Mouse (Mus musculus) heart, embryonic 16.5 days (tissue): ENCODE measurements at regions not wholly inside any gene's neighbourhood (a gene's known extent, or its start where the extent isn't known, plus 50 kb on each side); places are given as distances from the start of the nearest gene placed in this dataset.

Experiments
- ATAC-seq: fragments of 200-750 bp; cut with Nextera tagmentation; replicated peaks from 2 replicates; pipeline ENCODE4 v1.8.0; 2017; ENCODE audit warnings: moderate number of reproducible peaks; ENCODE audit not compliant: insufficient read depth, low FRiP score; ENCODE audit errors: extremely low read depth
- H3K27ac ChIP-seq: fragments of 300-500 bp; sonication (generic); 2 replicates; pipeline ENCODE4 v1.5.1; 2014; ENCODE audit warnings: mild to moderate bottlenecking, low read length, control low read depth, moderate library complexity
- H3K27me3 ChIP-seq: fragments of 300-500 bp; sonication (generic); 2 replicates; pipeline ENCODE4 v1.6.1; 2014; ENCODE audit warnings: low read length, mixed read lengths; ENCODE audit not compliant: control insufficient read depth, insufficient read depth
- H3K36me3 ChIP-seq: fragments of 300-500 bp; sonication (generic); 2 replicates; pipeline ENCODE4 v1.6.1; 2014; ENCODE audit not compliant: control insufficient read depth, insufficient read depth
- H3K4me1 ChIP-seq: fragments of 300-500 bp; sonication (generic); 2 replicates; pipeline ENCODE4 v1.6.1; 2014; ENCODE audit warnings: low read length, mixed read lengths; ENCODE audit not compliant: control insufficient read depth, insufficient read depth
- H3K4me2 ChIP-seq: fragments of 300-500 bp; sonication (generic); 2 replicates; pipeline ENCODE4 v1.6.1; 2014; ENCODE audit warnings: low read depth, mild to moderate bottlenecking, control low read depth, low read length
- H3K4me3 ChIP-seq: fragments of 300-500 bp; sonication (generic); 2 replicates; pipeline ENCODE4 v1.5.1; 2014; ENCODE audit warnings: mild to moderate bottlenecking, control low read depth, low read length
- H3K9ac ChIP-seq: fragments of 300-500 bp; sonication (generic); 2 replicates; pipeline ENCODE4 v1.6.1; 2014; ENCODE audit warnings: low read length, control low read depth
- H3K9me3 ChIP-seq: fragments of 300-500 bp; sonication (generic); replicated peaks from 2 replicates; pipeline ENCODE4 v1.6.1; 2016; ENCODE audit warnings: low read length; ENCODE audit not compliant: control insufficient read depth
- WGBS: fragments of 180-500 bp; shearing (Covaris S2); extraction: QIAGEN DNeasy Blood & Tissue Kit; methylation state at CpG from one replicate; pipeline ENCODE4 v1.1.7; 2014; 5-methylcytosine and 5-hydroxymethylcytosine counted together

DNA sequence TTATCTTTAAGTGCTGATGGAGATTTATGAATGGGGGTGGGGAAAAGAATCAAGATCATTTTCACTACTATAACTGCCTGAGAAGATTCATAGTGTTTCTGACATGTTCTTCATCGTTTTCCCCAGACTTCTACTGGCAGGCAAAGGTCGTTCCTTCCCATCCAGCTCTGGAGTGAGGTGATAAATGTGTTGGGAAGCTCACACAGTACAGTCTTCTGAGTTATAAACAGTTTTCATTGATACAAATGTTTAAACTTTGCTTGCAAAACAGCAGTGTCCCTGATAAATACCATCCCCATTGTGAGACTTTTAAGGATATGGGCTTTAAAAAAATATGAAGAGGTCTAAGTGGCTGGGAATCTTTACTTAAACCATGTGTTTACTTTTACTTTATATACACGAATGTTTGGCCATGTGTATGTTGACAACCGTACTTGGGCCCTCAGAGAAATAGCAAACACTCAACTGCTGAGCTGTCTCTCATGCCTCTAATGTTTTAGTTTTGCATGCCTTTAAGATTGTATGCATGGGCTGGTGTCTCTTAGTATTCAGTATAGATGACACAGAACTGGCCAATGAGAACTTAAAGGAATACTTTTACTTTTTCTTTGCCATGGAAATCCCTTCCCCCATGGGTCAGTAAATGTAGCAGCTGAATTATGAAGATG, 189.8 kb upstream of the Rora start:
- H3K27ac ChIP-seq: no peak overlapping the region
- no peaks in the 10 kb centered on the region for H3K4me1 ChIP-seq
- ATAC-seq: no peak
- no peaks in the 10 kb centered on the region for H3K36me3 ChIP-seq
- no peak overlapping the region for H3K9ac ChIP-seq
- no peak overlapping the region for H3K4me2 ChIP-seq
- H3K9me3 ChIP-seq: 0 out of 2 replicates have a peak, but pooled peaks cover 2% of the 10 kb centered on the region
- WGBS: 49% methylated on average over 4 of the region's 4 CpGs
- no peaks in the 10 kb centered on the region for H3K27me3 ChIP-seq
- no peak overlapping the region for H3K4me3 ChIP-seq

DNA sequence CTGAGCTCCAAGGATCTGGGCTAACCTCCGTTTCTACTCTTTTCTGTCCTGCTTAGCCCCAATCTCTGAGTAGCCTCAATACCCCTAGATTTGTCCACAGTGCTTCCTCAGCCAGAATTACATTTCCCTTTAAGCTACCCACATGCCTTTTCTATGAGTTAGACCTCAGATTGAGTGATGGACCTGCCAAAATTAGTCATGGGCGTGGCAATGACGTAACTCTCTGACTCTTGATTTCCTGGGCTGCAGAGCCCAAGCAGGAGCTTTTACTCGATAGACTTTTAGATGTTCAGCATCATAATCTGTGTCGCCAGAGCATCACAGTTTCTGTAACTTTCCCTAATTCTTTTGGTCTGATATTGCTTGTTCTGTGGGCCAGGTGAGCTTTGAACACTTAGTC, 186.9 kb upstream of the Rora start:
- Histone ChIP-seq H3K4me1 (no peaks in the 10 kb centered on the region), H3K9me3 (0 out of 2 replicates have a peak, but pooled peaks cover 2% of the 10 kb centered on the region), H3K4me3 (no peak overlapping the region), H3K27ac (no peak overlapping the region), H3K36me3 (no peaks in the 10 kb centered on the region), H3K4me2 (no peak overlapping the region), H3K9ac (no peak overlapping the region), H3K27me3 (no peaks in the 10 kb centered on the region)
- ATAC-seq: no peak
- 58% methylated on average over 5 of the region's 5 CpGs for WGBS

DNA sequence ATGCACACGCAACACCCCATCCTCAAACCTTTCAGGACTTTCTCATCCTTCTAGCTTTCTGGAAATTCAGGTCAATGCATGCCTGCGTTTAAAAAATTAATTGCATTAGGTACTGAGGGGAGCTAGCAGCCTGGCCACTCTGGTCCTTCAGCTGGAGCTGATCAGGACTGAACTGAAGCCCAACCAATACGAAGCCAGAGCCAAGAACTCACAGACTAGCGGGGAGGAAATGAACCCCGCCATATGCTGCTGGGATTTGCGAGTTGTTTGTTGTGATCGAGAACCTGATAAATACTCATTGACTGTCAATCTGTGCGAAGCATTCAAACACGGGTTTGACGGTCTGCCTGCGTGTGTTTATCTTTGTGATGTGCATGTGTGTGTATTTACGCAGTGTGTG, 177.2 kb upstream of the Rora start:
- Histone ChIP-seq H3K36me3 (no peaks in the 10 kb centered on the region), H3K4me3 (no peak overlapping the region), H3K27ac (no peak overlapping the region), H3K9ac (no peak overlapping the region), H3K27me3 (no peaks in the 10 kb centered on the region), H3K4me1 (peaks cover 5% of the 10 kb centered on the region; the same call in 1 of the 2 replicates), H3K9me3 (no peaks in the 10 kb centered on the region), H3K4me2 (no peak overlapping the region)
- 87% methylated on average over 12 of the region's 12 CpGs for WGBS
- no peak for ATAC-seq

DNA sequence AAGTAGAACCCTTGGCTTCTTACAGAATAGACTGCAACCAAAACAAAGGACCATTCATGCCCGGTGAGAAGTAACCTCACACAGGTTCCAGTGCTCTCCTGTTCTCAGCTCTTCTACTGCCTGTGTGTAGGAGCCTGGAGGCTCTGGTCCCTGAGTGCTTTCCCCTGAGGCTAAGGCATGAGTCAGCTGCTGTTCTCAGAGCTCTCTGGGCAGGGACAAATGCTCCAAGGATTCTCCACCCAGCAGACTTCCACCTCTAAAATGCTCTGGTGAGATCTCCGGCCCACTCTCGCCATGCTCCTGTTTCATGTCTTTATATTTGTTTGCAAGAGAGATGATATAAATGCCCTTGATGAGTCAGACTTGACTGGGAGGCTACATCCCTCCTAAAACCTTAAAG, 176.1 kb upstream of the Rora start:
- no peaks in the 10 kb centered on the region for H3K27me3 ChIP-seq
- H3K4me2 ChIP-seq: no peak overlapping the region
- no peak overlapping the region for H3K4me3 ChIP-seq
- H3K9ac ChIP-seq: no peak overlapping the region
- no peak overlapping the region for H3K27ac ChIP-seq
- no peaks in the 10 kb centered on the region for H3K9me3 ChIP-seq
- ATAC-seq: no peak
- peaks cover 5% of the 10 kb centered on the region; the same call in 1 of the 2 replicates for H3K4me1 ChIP-seq
- H3K36me3 ChIP-seq: no peaks in the 10 kb centered on the region
- 83% methylated on average over 3 of the region's 3 CpGs for WGBS

DNA sequence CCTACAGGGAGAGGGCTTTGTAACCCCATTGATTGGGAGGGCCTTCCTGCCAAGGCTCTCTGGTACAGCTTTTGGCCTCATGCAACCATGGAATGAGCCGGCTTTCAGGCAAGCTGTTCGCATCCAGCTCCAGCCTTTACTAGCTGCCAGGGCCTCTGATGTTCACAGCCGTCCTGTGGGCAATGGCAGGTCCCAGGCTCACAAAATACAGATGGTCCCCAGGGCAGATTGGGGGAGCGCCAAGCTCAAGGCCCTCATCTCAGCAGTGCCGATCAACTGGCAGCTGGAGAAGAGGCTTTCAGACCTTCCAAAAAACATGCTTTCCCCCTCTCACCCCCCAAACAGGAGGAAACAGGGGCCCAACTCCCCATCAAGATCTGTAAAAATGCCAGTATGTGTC, 166.9 kb upstream of the Rora start:
- H3K9me3 ChIP-seq: no peaks in the 10 kb centered on the region
- no peak overlapping the region for H3K27ac ChIP-seq
- no peak overlapping the region for H3K4me3 ChIP-seq
- no peaks in the 10 kb centered on the region for H3K27me3 ChIP-seq
- WGBS: 68% methylated on average over 5 of the region's 5 CpGs
- H3K9ac ChIP-seq: no peak overlapping the region
- H3K4me2 ChIP-seq: no peak overlapping the region
- H3K4me1 ChIP-seq: no peaks in the 10 kb centered on the region
- no peak for ATAC-seq
- no peaks in the 10 kb centered on the region for H3K36me3 ChIP-seq

DNA sequence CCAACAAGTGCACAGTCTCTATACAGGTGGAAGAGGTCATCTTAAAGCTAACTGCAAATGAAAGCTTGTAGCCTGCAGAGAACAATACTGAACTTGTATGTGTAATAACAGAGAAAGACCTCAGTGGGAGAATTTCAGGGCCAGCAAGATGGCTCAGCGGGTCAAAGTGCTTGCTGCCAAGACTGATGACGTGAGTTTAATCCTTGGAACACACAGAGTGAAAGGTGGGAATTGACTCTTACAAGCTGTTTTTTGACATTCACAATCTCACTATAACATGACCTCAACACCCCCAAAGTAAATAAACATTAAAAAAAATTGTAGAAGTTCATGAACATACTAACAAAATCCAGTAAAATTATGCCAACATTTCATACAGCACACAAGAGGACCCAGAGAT, 162.4 kb upstream of the Rora start:
- no peak for ATAC-seq
- Histone ChIP-seq H3K4me3 (no peak overlapping the region), H3K9me3 (no peaks in the 10 kb centered on the region), H3K27me3 (no peaks in the 10 kb centered on the region), H3K4me2 (no peak overlapping the region), H3K4me1 (no peaks in the 10 kb centered on the region), H3K36me3 (no peaks in the 10 kb centered on the region), H3K9ac (no peak overlapping the region), H3K27ac (no peak overlapping the region)
- 61% methylated on average over 2 of the region's 2 CpGs for WGBS

DNA sequence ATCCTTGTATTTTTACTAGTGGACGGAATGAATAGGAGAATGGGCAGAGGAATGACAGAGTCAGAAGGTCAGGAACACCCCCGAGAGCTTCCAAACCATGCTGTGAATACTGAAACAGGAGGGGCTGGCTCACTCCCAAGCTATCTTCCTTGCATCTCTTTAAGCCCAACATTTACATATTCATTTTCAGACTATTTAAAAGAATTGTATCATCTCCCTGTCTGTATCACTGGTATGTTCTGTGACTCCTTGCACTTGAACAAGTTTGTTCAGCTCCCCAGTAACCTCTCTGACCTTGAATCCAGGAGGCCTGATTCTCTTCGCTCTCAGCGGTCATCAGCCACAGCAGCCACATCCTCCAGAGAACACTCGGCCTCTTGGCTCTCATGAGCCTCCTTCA, 132.4 kb upstream of the Rora start:
- Histone ChIP-seq H3K4me3 (no peak overlapping the region), H3K9ac (no peak overlapping the region), H3K4me1 (no peaks in the 10 kb centered on the region), H3K36me3 (no peaks in the 10 kb centered on the region), H3K4me2 (no peak overlapping the region), H3K27me3 (no peaks in the 10 kb centered on the region), H3K27ac (no peak overlapping the region), H3K9me3 (no peaks in the 10 kb centered on the region)
- ATAC-seq: no peak
- 49% methylated on average over 5 of the region's 5 CpGs for WGBS

DNA sequence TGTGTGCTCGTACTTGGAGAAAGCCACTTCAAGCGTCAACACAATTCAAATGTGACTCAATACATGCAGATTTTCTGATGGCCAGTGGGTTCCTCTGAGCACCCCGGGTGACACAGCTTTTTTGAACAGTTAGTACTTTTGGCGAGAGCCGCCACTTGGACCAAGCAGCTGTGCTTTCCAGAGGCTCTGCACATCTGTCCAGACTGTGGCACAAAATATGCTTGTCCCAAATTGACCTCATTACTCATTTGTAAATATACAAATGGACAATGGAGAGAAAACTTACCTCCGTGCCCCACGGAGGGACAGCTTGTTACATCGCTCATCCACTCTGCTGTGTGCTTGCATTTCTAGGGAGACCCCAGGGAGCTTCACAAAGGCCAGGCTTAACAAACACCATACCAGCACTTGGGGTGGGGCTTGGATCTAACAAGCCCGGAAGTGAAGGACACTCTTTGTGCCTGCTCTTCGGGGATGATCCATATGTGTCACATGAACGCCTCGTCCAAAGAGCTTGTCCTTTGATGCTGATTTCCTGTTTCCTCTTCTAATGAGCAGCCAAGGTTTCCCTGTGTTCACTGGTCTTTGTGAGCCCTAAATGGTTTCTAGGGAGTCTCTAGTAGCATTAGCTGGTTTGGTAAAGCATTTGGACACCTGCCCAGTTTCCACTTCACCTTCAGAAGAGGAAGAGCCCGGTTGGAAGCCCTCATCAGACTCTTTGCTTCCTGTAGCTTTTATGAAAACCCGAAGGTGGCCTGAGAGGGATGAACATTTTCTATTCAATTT, 91.6 kb upstream of the Rora start:
- ATAC-seq: no peak
- no peaks in the 10 kb centered on the region for H3K4me1 ChIP-seq
- no peak overlapping the region for H3K4me2 ChIP-seq
- no peaks in the 10 kb centered on the region for H3K27me3 ChIP-seq
- no peaks in the 10 kb centered on the region for H3K36me3 ChIP-seq
- H3K4me3 ChIP-seq: no peak overlapping the region
- WGBS: 63% methylated on average over 14 of the region's 14 CpGs
- H3K9me3 ChIP-seq: no peaks in the 10 kb centered on the region
- H3K9ac ChIP-seq: no peak overlapping the region
- no peak overlapping the region for H3K27ac ChIP-seq

DNA sequence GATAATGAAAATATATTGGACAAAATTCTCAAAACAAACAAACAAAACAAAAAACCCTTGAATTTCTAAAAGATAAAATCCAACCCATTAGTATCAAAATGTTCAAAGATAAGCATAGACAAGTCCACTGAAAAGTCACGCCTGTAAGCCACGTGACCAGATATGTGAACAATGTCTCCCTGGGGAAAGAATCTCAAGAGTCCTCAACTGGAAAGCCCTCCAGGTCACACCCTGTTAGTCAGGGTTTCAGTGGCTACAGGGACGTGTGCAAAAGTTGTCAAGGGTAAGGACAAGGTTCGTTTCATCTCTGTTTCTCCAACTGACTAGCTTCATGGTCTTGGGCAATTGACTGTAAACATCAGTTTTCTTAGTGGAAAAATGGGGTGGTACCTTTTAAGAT, 90.4 kb upstream of the Rora start:
- Histone ChIP-seq H3K9me3 (no peaks in the 10 kb centered on the region), H3K36me3 (no peaks in the 10 kb centered on the region), H3K27me3 (no peaks in the 10 kb centered on the region), H3K4me3 (no peak overlapping the region), H3K4me2 (no peak overlapping the region), H3K9ac (no peak overlapping the region), H3K27ac (no peak overlapping the region), H3K4me1 (no peaks in the 10 kb centered on the region)
- no peak for ATAC-seq
- 53% methylated on average over 4 of the region's 4 CpGs for WGBS
